Mouse (Mus musculus): ENCODE data around the gene Dnajc12. TPM values are rescaled to one million over a fixed set of nuclear protein-coding genes. Genes with fewer than 3 reads are reported as not detected.
"Not testable (repeated sequence)": the region's sequence is repeated elsewhere in the genome, so short reads cannot be mapped to it uniquely, and the experiment has no call there.

The Dnajc12 gene
- polyA plus RNA-seq, 1 experiment from 2014 or later = 7.5 TPM

GRCm38 (mm10) chr10:63403636-63404035, 21.4 kb downstream of the Dnajc12 start:
- H3K36me3 ChIP-seq (ENCODE audit: control insufficient read depth, insufficient read depth) = peaks cover 2% of the 10 kb centered on the region; the same call in 1 of the 2 replicates
- H3K27ac ChIP-seq (ENCODE audit: low read length) = no peak overlapping the region
- no peak overlapping the region for H3K9ac ChIP-seq (ENCODE audit: low read length)
- no peak for ATAC-seq (replicated peaks; ENCODE audit: extremely low read depth, insufficient read depth, low FRiP score)
- no peaks in the 10 kb centered on the region for H3K4me1 ChIP-seq (ENCODE audit: control insufficient read depth, insufficient read depth, low read length)
- no peaks in the 10 kb centered on the region for H3K27me3 ChIP-seq (ENCODE audit: control insufficient read depth, insufficient read depth, low read length)
- H3K9me3 ChIP-seq (replicated peaks; ENCODE audit: control insufficient read depth, low read length) = no peaks in the 10 kb centered on the region
- H3K4me3 ChIP-seq (ENCODE audit: low read length) = no peak overlapping the region
- no peak overlapping the region for H3K4me2 ChIP-seq (ENCODE audit: low read depth, low read length)
- 85% methylated on average over 2 of the region's 2 CpGs for WGBS

GRCm38 (mm10) chr10:63410162-63410956, 28.1 kb downstream of the Dnajc12 start:
- no peaks in the 10 kb centered on the region for H3K27me3 ChIP-seq (ENCODE audit: control insufficient read depth, insufficient read depth, low read length)
- no peak overlapping the region for H3K27ac ChIP-seq (ENCODE audit: low read length)
- no peaks in the 10 kb centered on the region for H3K4me1 ChIP-seq (ENCODE audit: control insufficient read depth, insufficient read depth, low read length)
- WGBS = 71% methylated on average over 16 of the region's 16 CpGs
- H3K4me2 ChIP-seq (ENCODE audit: low read depth, low read length) = no peak overlapping the region
- no peak for ATAC-seq (replicated peaks; ENCODE audit: extremely low read depth, insufficient read depth, low FRiP score)
- no peaks in the 10 kb centered on the region for H3K36me3 ChIP-seq (ENCODE audit: control insufficient read depth, insufficient read depth)
- H3K9me3 ChIP-seq (replicated peaks; ENCODE audit: control insufficient read depth, low read length) = no peaks in the 10 kb centered on the region
- no peak overlapping the region for H3K9ac ChIP-seq (ENCODE audit: low read length)
- H3K4me3 ChIP-seq (ENCODE audit: low read length) = no peak overlapping the region

GRCm38 (mm10) chr10:63411674-63412073, 29.4 kb downstream of the Dnajc12 start:
- H3K9me3 ChIP-seq (replicated peaks; ENCODE audit: control insufficient read depth, low read length); ATAC-seq (replicated peaks; ENCODE audit: extremely low read depth, insufficient read depth, low FRiP score); H3K4me1 ChIP-seq (ENCODE audit: control insufficient read depth, insufficient read depth, low read length); H3K4me3 ChIP-seq (ENCODE audit: low read length); H3K36me3 ChIP-seq (ENCODE audit: control insufficient read depth, insufficient read depth); H3K9ac ChIP-seq (ENCODE audit: low read length); H3K27ac ChIP-seq (ENCODE audit: low read length); H3K4me2 ChIP-seq (ENCODE audit: low read depth, low read length); H3K27me3 ChIP-seq (ENCODE audit: control insufficient read depth, insufficient read depth, low read length): not testable (repeated sequence)
- WGBS = 80% methylated on average over 6 of the region's 7 CpGs

- no peak for ATAC-seq (replicated peaks; ENCODE audit: extremely low read depth, insufficient read depth, low FRiP score)
- Histone ChIP-seq H3K4me3 (ENCODE audit: low read length) (no peak overlapping the region), H3K9ac (ENCODE audit: low read length) (no peak overlapping the region), H3K9me3 (replicated peaks; ENCODE audit: control insufficient read depth, low read length) (no peaks in the 10 kb centered on the region), H3K4me2 (ENCODE audit: low read depth, low read length) (no peak overlapping the region), H3K27me3 (ENCODE audit: control insufficient read depth, insufficient read depth, low read length) (no peaks in the 10 kb centered on the region), H3K36me3 (ENCODE audit: control insufficient read depth, insufficient read depth) (no peaks in the 10 kb centered on the region), H3K4me1 (ENCODE audit: control insufficient read depth, insufficient read depth, low read length) (no peaks in the 10 kb centered on the region), H3K27ac (ENCODE audit: low read length) (no peak overlapping the region)
- WGBS = 84% methylated on average over 17 of the region's 17 CpGs
These were observed 30.5 kb downstream of the Dnajc12 start for GRCm38 (mm10) chr10:63412756-63413155.

- 65% methylated on average over 7 of the region's 7 CpGs for WGBS
- no peak overlapping the region for H3K9ac ChIP-seq (ENCODE audit: low read length)
- no peak for ATAC-seq (replicated peaks; ENCODE audit: extremely low read depth, insufficient read depth, low FRiP score)
These were observed 33.0 kb downstream of the Dnajc12 start for GRCm38 (mm10) chr10:63415287-63415686.

GRCm38 (mm10) chr10:63415850-63416249, 33.6 kb downstream of the Dnajc12 start:
- H3K36me3 ChIP-seq (ENCODE audit: control insufficient read depth, insufficient read depth) = no peaks in the 10 kb centered on the region
- ATAC-seq (replicated peaks; ENCODE audit: extremely low read depth, insufficient read depth, low FRiP score) = no peak
- H3K9ac ChIP-seq (ENCODE audit: low read length) = no peak overlapping the region
- peak overlapping the region; percentile 16 for H3K4me3 ChIP-seq (ENCODE audit: low read length)
- no peaks in the 10 kb centered on the region for H3K27me3 ChIP-seq (ENCODE audit: control insufficient read depth, insufficient read depth, low read length)
- H3K27ac ChIP-seq (ENCODE audit: low read length) = no peak overlapping the region
- H3K4me2 ChIP-seq (ENCODE audit: low read depth, low read length) = peak overlapping the region; percentile 29; the same call in 1 of the 2 replicates
- no peaks in the 10 kb centered on the region for H3K4me1 ChIP-seq (ENCODE audit: control insufficient read depth, insufficient read depth, low read length)
- H3K9me3 ChIP-seq (replicated peaks; ENCODE audit: control insufficient read depth, low read length) = no peaks in the 10 kb centered on the region
- WGBS = 47% methylated on average over 7 of the region's 7 CpGs

More at GRCm38 (mm10) chr10:63415287-63415686, 33.0 kb downstream of the Dnajc12 start:
- H3K27me3 ChIP-seq (ENCODE audit: control insufficient read depth, insufficient read depth, low read length) = no peaks in the 10 kb centered on the region
- H3K4me1 ChIP-seq (ENCODE audit: control insufficient read depth, insufficient read depth, low read length) = no peaks in the 10 kb centered on the region
- H3K27ac ChIP-seq (ENCODE audit: low read length) = no peak overlapping the region
- no peak overlapping the region for H3K4me2 ChIP-seq (ENCODE audit: low read depth, low read length)
- H3K4me3 ChIP-seq (ENCODE audit: low read length) = no peak overlapping the region
- no peaks in the 10 kb centered on the region for H3K36me3 ChIP-seq (ENCODE audit: control insufficient read depth, insufficient read depth)
- no peaks in the 10 kb centered on the region for H3K9me3 ChIP-seq (replicated peaks; ENCODE audit: control insufficient read depth, low read length)

GRCm38 (mm10) chr10:63417061-63417460, 34.8 kb downstream of the Dnajc12 start:
- WGBS = 33% methylated on average over 5 of the region's 5 CpGs
- no peak for ATAC-seq (replicated peaks; ENCODE audit: extremely low read depth, insufficient read depth, low FRiP score)
- H3K27ac ChIP-seq (ENCODE audit: low read length) = no peak overlapping the region

GRCm38 (mm10) chr10:63421739-63422735, 39.8 kb downstream of the Dnajc12 start, which contains the start of gene Gm7075:
Gene Gm7075 (minus strand): TSS chr10:63421789.
- Histone ChIP-seq H3K27me3 (ENCODE audit: control insufficient read depth, insufficient read depth, low read length) (no peaks in the 10 kb centered on the region), H3K4me3 (ENCODE audit: low read length) (no peak within 1 kb of the TSS), H3K4me2 (ENCODE audit: low read depth, low read length) (no peak within 1 kb of the TSS), H3K36me3 (ENCODE audit: control insufficient read depth, insufficient read depth) (no peaks in the 10 kb centered on the region), H3K9ac (ENCODE audit: low read length) (no peak within 1 kb of the TSS), H3K9me3 (replicated peaks; ENCODE audit: control insufficient read depth, low read length) (no peaks in the 10 kb centered on the region), H3K4me1 (ENCODE audit: control insufficient read depth, insufficient read depth, low read length) (no peaks in the 10 kb centered on the region), H3K27ac (ENCODE audit: low read length) (no peak within 1 kb of the TSS)
- ATAC-seq (replicated peaks; ENCODE audit: extremely low read depth, insufficient read depth, low FRiP score) = no peak
- WGBS = 85% methylated on average over 18 of the region's 18 CpGs

More at GRCm38 (mm10) chr10:63417061-63417460, 34.8 kb downstream of the Dnajc12 start:
- Histone ChIP-seq H3K27me3 (ENCODE audit: control insufficient read depth, insufficient read depth, low read length) (no peaks in the 10 kb centered on the region), H3K9ac (ENCODE audit: low read length) (no peak overlapping the region), H3K36me3 (ENCODE audit: control insufficient read depth, insufficient read depth) (no peaks in the 10 kb centered on the region), H3K9me3 (replicated peaks; ENCODE audit: control insufficient read depth, low read length) (no peaks in the 10 kb centered on the region), H3K4me2 (ENCODE audit: low read depth, low read length) (no peak overlapping the region), H3K4me1 (ENCODE audit: control insufficient read depth, insufficient read depth, low read length) (no peaks in the 10 kb centered on the region), H3K4me3 (ENCODE audit: low read length) (no peak overlapping the region)

GRCm38 (mm10) chr10:63422736-63422992, 40.4 kb downstream of the Dnajc12 start:
- H3K9me3 ChIP-seq (replicated peaks; ENCODE audit: control insufficient read depth, low read length) = no peaks in the 10 kb centered on the region
- no peak overlapping the region for H3K4me2 ChIP-seq (ENCODE audit: low read depth, low read length)
- 82% methylated on average over 5 of the region's 5 CpGs for WGBS
- no peaks in the 10 kb centered on the region for H3K27me3 ChIP-seq (ENCODE audit: control insufficient read depth, insufficient read depth, low read length)
- H3K36me3 ChIP-seq (ENCODE audit: control insufficient read depth, insufficient read depth) = no peaks in the 10 kb centered on the region
- no peak overlapping the region for H3K9ac ChIP-seq (ENCODE audit: low read length)
- ATAC-seq (replicated peaks; ENCODE audit: extremely low read depth, insufficient read depth, low FRiP score) = no peak
- H3K4me3 ChIP-seq (ENCODE audit: low read length) = no peak overlapping the region
- no peak overlapping the region for H3K27ac ChIP-seq (ENCODE audit: low read length)
- no peaks in the 10 kb centered on the region for H3K4me1 ChIP-seq (ENCODE audit: control insufficient read depth, insufficient read depth, low read length)
